Mouse (Mus musculus): Measurements from ENCODE around the gene Zfp692. TPM values are rescaled to one million over a fixed set of nuclear protein-coding genes. Genes with fewer than 3 reads are reported as not detected.

Zfp692 gene
- polyA plus RNA-seq, 1 experiment = 12.1 TPM

DNA sequence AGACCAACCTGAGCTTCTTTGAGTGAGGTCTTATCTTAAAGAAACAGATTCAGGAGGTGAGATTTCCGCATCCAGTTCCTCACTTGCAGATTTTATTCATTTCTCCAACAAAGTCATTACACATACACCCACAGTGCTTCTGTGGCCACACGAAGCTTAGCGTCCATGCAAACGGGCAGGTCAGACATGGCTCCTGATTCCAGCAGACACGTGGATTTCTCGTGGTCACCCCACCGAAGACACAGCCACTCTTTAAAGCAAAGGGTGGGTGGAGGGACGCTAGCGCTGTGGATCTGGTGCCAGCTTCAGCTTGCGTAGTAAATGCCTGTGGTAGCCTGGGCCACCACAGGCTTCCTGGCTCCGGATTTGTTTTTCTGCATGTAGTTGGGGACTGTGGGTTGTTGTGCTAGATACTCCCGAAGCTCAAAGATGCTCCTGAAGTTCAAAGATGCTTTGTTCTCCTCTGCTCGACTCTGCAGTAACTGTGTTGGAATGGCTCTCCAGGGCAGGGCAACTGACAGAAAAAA is 24.8 kb upstream of the Zfp692 start:
- peak overlapping the region; percentile 28; the same call in 1 of the 2 replicates for H3K27ac ChIP-seq (ENCODE audit: insufficient read depth, low read depth, low read length)
- TF ChIP-seq CTCF (IDR thresholded peaks at IDR 0.05; ENCODE audit: low read depth, low read length) (no peak), POLR2A (IDR thresholded peaks at IDR 0.05; ENCODE audit: borderline replicate concordance, low read depth, low read length) (no peak)
- H3K4me3 ChIP-seq (ENCODE audit: insufficient read depth, low read length) = no peak overlapping the region
- peaks cover 15% of the 10 kb centered on the region for H3K4me1 ChIP-seq (ENCODE audit: control insufficient read depth, insufficient read depth, low read length)

- Histone ChIP-seq H3K4me3 (ENCODE audit: insufficient read depth, low read length) (no peak overlapping the region), H3K27ac (ENCODE audit: insufficient read depth, low read depth, low read length) (peak overlapping the region; percentile 28; the same call in 1 of the 2 replicates), H3K4me1 (ENCODE audit: control insufficient read depth, insufficient read depth, low read length) (peaks cover 15% of the 10 kb centered on the region)
- TF ChIP-seq POLR2A (IDR thresholded peaks at IDR 0.05; ENCODE audit: borderline replicate concordance, low read depth, low read length) (no peak), CTCF (IDR thresholded peaks at IDR 0.05; ENCODE audit: low read depth, low read length) (no peak)
These were observed 24.4 kb upstream of the Zfp692 start for GRCm38 (mm10) chr11:58282518-58282917.

GRCm38 (mm10) chr11:58289992-58290682 is 16.7 kb upstream of the Zfp692 start:
- Histone ChIP-seq H3K27ac (ENCODE audit: insufficient read depth, low read depth, low read length) (no peak overlapping the region), H3K4me3 (ENCODE audit: insufficient read depth, low read length) (no peak overlapping the region), H3K4me1 (ENCODE audit: control insufficient read depth, insufficient read depth, low read length) (no peaks in the 10 kb centered on the region)
- TF ChIP-seq POLR2A (IDR thresholded peaks at IDR 0.05; ENCODE audit: borderline replicate concordance, low read depth, low read length) = no peak
- TF ChIP-seq CTCF (IDR thresholded peaks at IDR 0.05; ENCODE audit: low read depth, low read length) = no peak

DNA sequence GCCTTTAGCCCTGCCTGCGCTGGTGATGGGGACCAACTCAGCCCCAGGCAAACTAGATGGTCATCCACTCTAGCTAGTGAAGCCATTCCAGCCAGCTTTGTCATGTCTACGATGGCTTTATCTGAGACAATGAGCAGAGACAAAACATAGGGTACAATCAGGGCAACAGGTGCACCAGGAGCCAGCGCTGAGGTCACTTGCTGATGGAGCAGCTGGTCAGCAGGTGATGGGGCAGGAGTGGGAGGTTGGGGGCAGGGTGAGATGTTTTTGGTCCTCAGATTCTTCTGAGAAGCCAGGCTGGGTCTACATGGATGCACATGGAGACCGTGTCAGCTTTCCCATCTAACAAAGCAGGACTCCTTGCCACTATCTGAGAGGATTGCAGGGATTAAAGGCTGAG is 16.1 kb upstream of the Zfp692 start:
- Histone ChIP-seq H3K4me3 (ENCODE audit: insufficient read depth, low read length) (no peak overlapping the region), H3K27ac (ENCODE audit: insufficient read depth, low read depth, low read length) (no peak overlapping the region), H3K4me1 (ENCODE audit: control insufficient read depth, insufficient read depth, low read length) (no peaks in the 10 kb centered on the region)
- no peak for TF ChIP-seq CTCF (IDR thresholded peaks at IDR 0.05; ENCODE audit: low read depth, low read length)
- no peak for TF ChIP-seq POLR2A (IDR thresholded peaks at IDR 0.05; ENCODE audit: borderline replicate concordance, low read depth, low read length)

GRCm38 (mm10) chr11:58292791-58293190 is 14.1 kb upstream of the Zfp692 start:
- no peak overlapping the region for H3K27ac ChIP-seq (ENCODE audit: insufficient read depth, low read depth, low read length)
- no peaks in the 10 kb centered on the region for H3K4me1 ChIP-seq (ENCODE audit: control insufficient read depth, insufficient read depth, low read length)
- no peak overlapping the region for H3K4me3 ChIP-seq (ENCODE audit: insufficient read depth, low read length)
- TF ChIP-seq POLR2A (IDR thresholded peaks at IDR 0.05; ENCODE audit: borderline replicate concordance, low read depth, low read length) = no peak
- no peak for TF ChIP-seq CTCF (IDR thresholded peaks at IDR 0.05; ENCODE audit: low read depth, low read length)

DNA sequence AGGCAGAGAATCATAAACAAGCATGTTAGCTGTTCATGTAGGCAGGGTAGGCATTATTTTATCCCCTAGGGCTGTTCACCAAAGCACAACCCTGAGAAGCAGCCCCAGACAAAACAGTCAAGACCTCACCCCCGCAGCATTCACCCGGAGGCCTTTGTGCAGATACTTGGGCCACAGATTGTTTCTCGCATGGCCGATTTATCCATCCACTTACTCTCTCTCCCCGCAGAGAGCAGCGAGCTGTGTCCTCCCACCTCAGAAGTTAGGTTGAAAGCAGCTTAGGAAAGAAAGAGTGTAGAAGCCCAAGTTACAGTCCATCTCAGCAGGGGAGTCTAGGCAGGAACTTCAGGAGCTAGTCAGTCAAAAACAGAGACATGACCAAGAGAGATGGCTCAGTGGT is 9.5 kb upstream of the Zfp692 start:
- H3K27ac ChIP-seq (ENCODE audit: insufficient read depth, low read depth, low read length) = no peak overlapping the region
- no peak overlapping the region for H3K4me3 ChIP-seq (ENCODE audit: insufficient read depth, low read length)
- H3K4me1 ChIP-seq (ENCODE audit: control insufficient read depth, insufficient read depth, low read length) = no peaks in the 10 kb centered on the region
- TF ChIP-seq CTCF (IDR thresholded peaks at IDR 0.05; ENCODE audit: low read depth, low read length) (no peak), POLR2A (IDR thresholded peaks at IDR 0.05; ENCODE audit: borderline replicate concordance, low read depth, low read length) (no peak)

- Histone ChIP-seq H3K4me3 (ENCODE audit: insufficient read depth, low read length) (peak overlapping the region; percentile 73), H3K27ac (ENCODE audit: insufficient read depth, low read depth, low read length) (no peak overlapping the region), H3K4me1 (ENCODE audit: control insufficient read depth, insufficient read depth, low read length) (peaks cover 4% of the 10 kb centered on the region; the same call in 1 of the 2 replicates)
- TF ChIP-seq CTCF (IDR thresholded peaks at IDR 0.05; ENCODE audit: low read depth, low read length) (peak; percentile 82), POLR2A (IDR thresholded peaks at IDR 0.05; ENCODE audit: borderline replicate concordance, low read depth, low read length) (no peak)
These were observed 5.8 kb upstream of the Zfp692 start for GRCm38 (mm10) chr11:58301057-58301456.

GRCm38 (mm10) chr11:58301837-58302754 is 4.8 kb upstream of the Zfp692 start:
- Histone ChIP-seq H3K4me3 (ENCODE audit: insufficient read depth, low read length) (peak overlapping the region; percentile 73), H3K27ac (ENCODE audit: insufficient read depth, low read depth, low read length) (peak overlapping the region; percentile 62), H3K4me1 (ENCODE audit: control insufficient read depth, insufficient read depth, low read length) (peaks cover 8% of the 10 kb centered on the region; the same call in 1 of the 2 replicates)
- TF ChIP-seq POLR2A (IDR thresholded peaks at IDR 0.05; ENCODE audit: borderline replicate concordance, low read depth, low read length) (no peak), CTCF (IDR thresholded peaks at IDR 0.05; ENCODE audit: low read depth, low read length) (peak; percentile 54)

DNA sequence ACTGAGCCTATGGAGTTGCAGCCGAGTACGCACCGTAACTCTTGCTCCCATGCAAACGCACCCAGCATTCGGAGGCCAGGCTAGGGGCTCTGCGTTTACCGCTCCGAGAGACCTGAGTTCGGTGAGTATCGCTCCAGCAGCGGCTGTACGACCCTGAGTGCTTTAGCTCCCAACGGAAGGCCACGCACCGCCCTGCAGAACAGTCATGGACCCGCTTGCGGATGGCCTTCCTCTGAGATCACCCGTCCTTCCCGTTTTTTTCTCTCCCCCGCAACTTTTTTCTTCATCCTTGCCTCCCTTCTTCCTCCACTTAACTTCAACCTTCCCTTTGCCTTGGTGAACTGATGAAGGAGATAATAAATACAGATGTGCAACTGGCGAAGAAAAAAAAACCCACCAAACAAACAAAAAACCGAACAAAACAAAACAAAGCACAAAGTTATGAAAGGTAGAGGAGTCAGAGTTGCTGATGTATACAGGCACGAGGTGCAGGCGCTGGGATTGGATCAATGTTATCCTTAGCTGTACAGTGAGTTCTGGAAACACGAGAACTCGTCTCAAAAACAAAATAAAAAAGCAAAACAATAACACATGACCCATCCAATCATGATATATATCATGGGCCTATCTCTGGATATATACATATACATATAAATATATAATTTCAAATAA is 4.0 kb upstream of the Zfp692 start:
- Histone ChIP-seq H3K4me3 (ENCODE audit: insufficient read depth, low read length) (peak overlapping the region; percentile 73), H3K4me1 (ENCODE audit: control insufficient read depth, insufficient read depth, low read length) (peaks cover 8% of the 10 kb centered on the region; the same call in 1 of the 2 replicates), H3K27ac (ENCODE audit: insufficient read depth, low read depth, low read length) (peak overlapping the region; percentile 59)
- TF ChIP-seq CTCF (IDR thresholded peaks at IDR 0.05; ENCODE audit: low read depth, low read length) = no peak
- no peak for TF ChIP-seq POLR2A (IDR thresholded peaks at IDR 0.05; ENCODE audit: borderline replicate concordance, low read depth, low read length)
